Mouse (Mus musculus) liver, adult 2 months (tissue): ENCODE results near the gene Ablim2.

ENCODE experiments used
- CTCF ChIP-seq: fragments of 200-500 bp; IDR thresholded peaks from 2 replicates; pipeline ENCODE4 v1.5.1; 2011; ENCODE audit warnings: low read depth, low read length, control low read depth
- POLR2A ChIP-seq: fragments of 200-500 bp; IDR thresholded peaks from 2 replicates; pipeline ENCODE4 v1.6.1; 2011; ENCODE audit warnings: low read length, control low read depth; ENCODE audit not compliant: insufficient read depth; ENCODE audit errors: extremely low read depth

DNA sequence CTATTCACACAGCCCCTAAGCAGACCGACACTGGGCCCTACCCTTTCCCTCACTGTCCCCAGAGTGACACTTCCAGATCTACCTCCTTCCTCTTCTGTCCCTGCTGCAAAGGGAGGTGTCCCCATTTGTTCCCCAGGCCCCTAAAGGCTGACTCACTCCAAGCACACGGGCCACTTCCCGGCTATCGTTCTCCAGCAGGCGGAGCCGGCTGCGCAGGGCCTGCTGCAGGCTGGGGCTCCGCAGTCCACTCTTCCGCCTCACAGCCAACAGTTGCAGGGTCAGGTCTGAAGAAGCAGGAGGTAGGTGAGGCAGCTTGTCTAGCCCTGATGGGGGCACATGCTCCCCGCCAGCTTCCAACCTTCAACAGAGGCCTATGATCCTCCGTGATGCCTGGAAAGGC is 38.9 kb upstream of the Ablim2 start:
- TF ChIP-seq CTCF (no peak), POLR2A (no peak)
